Mouse (Mus musculus) lung, embryonic 14.5 days (tissue): ENCODE data around the gene Shank3. TPM values are rescaled to one million over a fixed set of nuclear protein-coding genes. Genes with fewer than 3 reads are reported as not detected.
A peak's percentile ranks its signal among the peaks of the same experiment; 100 is the strongest.

Experiments
- ATAC-seq: fragments of 200-750 bp; cut with Nextera tagmentation; 2 replicates; pipeline ENCODE4 v1.8.0; 2017; ENCODE audit warnings: mild to moderate bottlenecking, moderate TSS enrichment, moderate library complexity; ENCODE audit not compliant: insufficient read depth
- DNase-seq: peaks from one replicate; pipeline ENCODE4 v3.0.0-alpha.2; 2015
- H3K27ac ChIP-seq: fragments of 300-500 bp; sonication (generic); 2 replicates; pipeline ENCODE4 v1.5.1; 2014; ENCODE audit warnings: low read depth, mild to moderate bottlenecking, moderate library complexity
- H3K27me3 ChIP-seq: fragments of 300-500 bp; sonication (generic); 2 replicates; pipeline ENCODE4 v1.6.1; 2014; ENCODE audit warnings: low read length, control low read depth; ENCODE audit not compliant: insufficient read depth
- H3K36me3 ChIP-seq: fragments of 300-500 bp; sonication (generic); 2 replicates; pipeline ENCODE4 v1.6.1; 2014; ENCODE audit warnings: control low read depth; ENCODE audit not compliant: insufficient read depth
- H3K4me1 ChIP-seq: fragments of 300-500 bp; sonication (generic); 2 replicates; pipeline ENCODE4 v1.6.1; 2014; ENCODE audit warnings: antibody characterized with exemption, control low read depth; ENCODE audit not compliant: insufficient read depth
- H3K4me2 ChIP-seq: fragments of 300-500 bp; sonication (generic); 2 replicates; pipeline ENCODE4 v1.6.1; 2014; ENCODE audit warnings: mild to moderate bottlenecking
- H3K4me3 ChIP-seq: fragments of 300-500 bp; sonication (generic); 2 replicates; pipeline ENCODE4 v1.5.1; 2014; ENCODE audit warnings: low read depth, low read length
- H3K9ac ChIP-seq: fragments of 300-500 bp; sonication (generic); 2 replicates; pipeline ENCODE4 v1.6.1; 2014
- H3K9me3 ChIP-seq: fragments of 300-500 bp; sonication (generic); 2 replicates; pipeline ENCODE4 v1.6.1; 2016; ENCODE audit warnings: low read depth, low read length, control low read depth
- CTCF ChIP-seq: IDR thresholded peaks from 2 replicates; pipeline ENCODE4 v1.5.1; 2016; ENCODE audit warnings: antibody characterized with exemption, low read depth
- WGBS: fragments of 180-500 bp; shearing (Covaris S2); extraction: QIAGEN DNeasy Blood & Tissue Kit; methylation state at CpG from one replicate; pipeline ENCODE4 v1.1.7; 2014; 5-methylcytosine and 5-hydroxymethylcytosine counted together
- polyA plus RNA-seq: library from polyadenylated mRNA; unstranded; fragments of >200 nt; fragmentation: Nextera tagmentation; extraction: Ambion mirVana; gene quantifications from 2 replicates; pipeline ENCODE4 v1.2.1, GENCODE M21; 2014

Gene Shank3
- polyA plus RNA-seq, 1 experiment from 2014 or later = 3.9 TPM

DNA sequence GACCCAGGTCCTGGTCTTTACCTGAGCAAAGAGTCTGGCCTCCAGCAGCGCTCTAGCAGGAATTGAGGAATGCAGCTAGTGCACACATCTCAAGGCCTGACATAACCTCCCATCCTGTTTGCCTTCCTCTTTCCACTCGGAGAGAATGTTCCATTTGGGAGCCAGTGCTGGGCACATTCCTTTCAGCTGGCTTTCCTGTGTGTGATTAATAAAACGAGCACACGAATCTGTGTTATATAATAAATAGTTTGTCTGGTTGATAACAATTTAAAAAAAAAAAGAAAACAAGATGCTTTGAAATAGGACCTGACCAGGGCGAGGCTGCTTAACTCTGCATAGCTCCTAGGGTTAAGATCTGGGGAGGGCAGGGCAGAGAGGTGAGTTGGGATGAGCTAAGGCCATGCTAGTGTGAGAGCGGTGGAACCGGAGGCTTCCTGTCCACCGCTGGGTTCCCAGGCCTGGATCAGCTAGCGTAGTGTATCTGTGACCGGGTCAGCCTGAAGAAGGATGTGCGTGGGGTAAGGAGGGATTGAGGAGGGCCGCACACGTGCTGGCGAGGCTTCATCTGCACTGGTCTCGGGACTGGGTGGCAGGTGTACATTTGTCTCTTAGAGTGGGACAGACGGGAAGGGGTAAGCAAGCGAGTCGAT, 28.9 kb downstream of the Shank3 start:
- WGBS = 72% methylated on average over 18 of the region's 18 CpGs
- DNase-seq = no peak

DNA sequence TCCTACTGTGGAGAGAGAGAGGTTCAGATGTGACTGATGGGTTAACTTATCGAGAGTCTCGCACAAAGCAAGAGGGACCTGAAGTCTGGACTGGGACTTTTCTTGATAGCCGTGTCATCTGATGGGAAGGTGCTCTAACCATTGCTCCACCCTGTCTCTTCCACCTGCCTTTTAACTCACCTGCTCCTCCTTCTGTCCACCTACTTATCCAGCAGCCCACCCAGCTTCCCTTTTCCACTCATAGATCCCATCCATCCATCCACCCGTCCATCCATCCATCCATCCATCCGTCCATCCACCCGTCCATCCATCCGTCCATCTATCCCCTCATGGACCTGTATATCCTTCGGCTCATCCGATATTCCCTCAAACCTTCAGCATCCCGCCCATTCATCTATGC, 29.5 kb downstream of the Shank3 start:
- peaks cover 6% of the 10 kb centered on the region; the same call in 1 of the 2 replicates for H3K27me3 ChIP-seq
- WGBS = 90% methylated on average over 10 of the region's 10 CpGs

More for the DNA sequence above, 28.9 kb downstream of the Shank3 start:
- no peak for TF ChIP-seq CTCF
- Histone ChIP-seq H3K36me3 (peaks cover 14% of the 10 kb centered on the region; the same call in 1 of the 2 replicates), H3K9ac (no peak overlapping the region), H3K27ac (no peak overlapping the region), H3K4me3 (no peak overlapping the region), H3K4me1 (no peaks in the 10 kb centered on the region), H3K27me3 (peaks cover 8% of the 10 kb centered on the region; the same call in 1 of the 2 replicates), H3K9me3 (no peaks in the 10 kb centered on the region), H3K4me2 (no peak overlapping the region)
- ATAC-seq = no peak

DNA sequence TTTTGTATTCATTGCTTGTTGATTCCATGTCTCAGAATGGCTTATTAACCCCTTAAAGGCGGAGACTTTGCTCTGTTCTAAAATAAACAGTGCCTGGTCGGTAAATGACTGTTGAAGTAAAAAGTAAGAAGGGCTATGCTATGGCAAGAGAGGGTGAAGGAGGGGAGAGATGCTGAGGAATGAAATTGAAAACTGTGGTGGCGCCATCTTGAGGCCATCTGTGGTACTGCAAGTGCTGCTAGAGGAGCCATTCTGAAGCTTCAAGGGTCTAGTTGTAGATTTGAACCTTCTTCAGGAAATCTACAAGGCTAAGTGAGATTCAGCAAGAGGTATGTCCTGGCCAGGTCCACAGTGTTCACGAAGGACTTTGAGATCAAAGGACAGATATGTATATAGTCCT, 30.9 kb downstream of the Shank3 start:
- ATAC-seq = no peak
- H3K4me1 ChIP-seq = no peaks in the 10 kb centered on the region
- H3K4me3 ChIP-seq = no peak overlapping the region
- no peaks in the 10 kb centered on the region for H3K9me3 ChIP-seq
- no peak overlapping the region for H3K27ac ChIP-seq
- peak; percentile 81 for DNase-seq
- no peaks in the 10 kb centered on the region for H3K27me3 ChIP-seq
- H3K36me3 ChIP-seq = peaks cover 18% of the 10 kb centered on the region; the same call in 1 of the 2 replicates
- no peak overlapping the region for H3K9ac ChIP-seq
- TF ChIP-seq CTCF = peak; percentile 95
- no peak overlapping the region for H3K4me2 ChIP-seq
- WGBS = 11% methylated on average over 4 of the region's 4 CpGs

More for the DNA sequence above, 29.5 kb downstream of the Shank3 start:
- Histone ChIP-seq H3K4me3 (no peak overlapping the region), H3K9me3 (no peaks in the 10 kb centered on the region), H3K27ac (no peak overlapping the region), H3K9ac (no peak overlapping the region), H3K4me1 (no peaks in the 10 kb centered on the region), H3K36me3 (peaks cover 18% of the 10 kb centered on the region; the same call in 1 of the 2 replicates), H3K4me2 (no peak overlapping the region)
- no peak for TF ChIP-seq CTCF
- DNase-seq (no peak), ATAC-seq (no peak)

DNA sequence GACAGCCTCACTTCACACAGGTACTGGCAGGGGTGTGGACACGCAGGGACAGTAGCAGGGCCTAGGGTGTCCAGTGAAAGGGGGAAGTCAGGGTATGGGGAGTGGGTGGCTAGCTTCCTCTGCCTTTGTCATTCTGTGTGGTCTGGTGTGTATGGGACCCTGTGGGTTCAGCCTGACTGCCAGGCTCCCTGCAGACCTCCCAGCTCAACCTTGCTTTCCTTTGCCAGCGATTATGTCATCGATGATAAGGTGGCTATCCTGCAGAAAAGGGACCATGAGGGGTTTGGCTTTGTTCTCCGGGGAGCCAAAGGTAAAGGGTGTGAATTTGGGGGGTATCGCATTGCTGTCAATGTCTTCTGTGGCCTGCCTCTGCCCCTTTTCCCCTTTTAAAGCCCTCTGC, 32.0 kb downstream of the Shank3 start:
- Histone ChIP-seq H3K9ac (no peak overlapping the region), H3K4me1 (no peaks in the 10 kb centered on the region), H3K27ac (no peak overlapping the region), H3K9me3 (no peaks in the 10 kb centered on the region), H3K27me3 (no peaks in the 10 kb centered on the region), H3K4me2 (no peak overlapping the region), H3K4me3 (no peak overlapping the region), H3K36me3 (peaks cover 16% of the 10 kb centered on the region; the same call in 1 of the 2 replicates)
- ATAC-seq (no peak), DNase-seq (no peak)
- WGBS = 89% methylated on average over 5 of the region's 5 CpGs
- TF ChIP-seq CTCF = no peak

DNA sequence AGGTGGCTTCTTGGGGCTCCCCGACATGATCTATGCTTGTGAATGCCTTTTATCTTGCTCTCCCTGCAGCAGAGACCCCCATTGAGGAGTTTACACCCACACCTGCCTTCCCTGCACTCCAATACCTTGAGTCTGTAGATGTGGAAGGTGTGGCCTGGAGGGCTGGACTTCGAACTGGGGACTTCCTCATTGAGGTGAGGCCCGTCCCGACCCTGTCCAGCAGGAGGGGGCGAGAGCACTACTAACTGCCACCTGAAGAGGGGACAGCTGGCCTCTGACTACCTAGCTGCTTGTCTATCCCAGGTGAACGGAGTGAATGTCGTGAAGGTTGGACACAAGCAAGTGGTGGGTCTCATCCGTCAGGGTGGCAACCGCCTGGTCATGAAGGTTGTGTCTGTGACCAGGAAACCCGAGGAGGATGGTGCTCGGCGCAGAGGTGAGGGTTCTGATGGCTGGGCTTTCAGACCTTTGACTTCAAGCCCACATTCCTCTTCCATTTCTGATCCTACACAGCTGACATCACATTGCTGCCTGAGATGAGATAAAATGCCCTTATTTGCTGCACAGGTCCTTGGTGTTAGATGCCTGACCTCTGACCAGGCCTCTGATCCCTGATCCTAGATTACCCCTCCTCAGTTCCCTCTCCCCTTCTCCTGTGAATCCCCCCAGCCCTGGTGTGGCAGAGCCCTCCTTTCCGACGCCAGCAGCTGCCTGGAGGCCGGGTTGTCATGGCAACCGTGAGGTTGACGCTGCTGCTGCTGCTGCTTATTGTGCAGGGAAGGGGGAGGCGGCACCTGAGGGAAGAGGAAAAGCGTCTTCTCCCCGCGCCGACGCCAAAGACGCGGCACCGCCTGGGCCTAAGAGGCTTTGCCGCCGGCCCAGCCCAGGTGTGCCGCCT, 32.9 kb downstream of the Shank3 start:
- no peaks in the 10 kb centered on the region for H3K9me3 ChIP-seq
- DNase-seq (peak; percentile 64), ATAC-seq (no peak)
- peak overlapping the region; percentile 26; the same call in 1 of the 2 replicates for H3K4me2 ChIP-seq
- H3K27ac ChIP-seq = no peak overlapping the region
- H3K4me3 ChIP-seq = no peak overlapping the region
- no peak overlapping the region for H3K9ac ChIP-seq
- H3K36me3 ChIP-seq = peaks cover 16% of the 10 kb centered on the region; the same call in 1 of the 2 replicates
- WGBS = 34% methylated on average over 29 of the region's 29 CpGs
- no peaks in the 10 kb centered on the region for H3K4me1 ChIP-seq
- no peak for TF ChIP-seq CTCF
- H3K27me3 ChIP-seq = no peaks in the 10 kb centered on the region

DNA sequence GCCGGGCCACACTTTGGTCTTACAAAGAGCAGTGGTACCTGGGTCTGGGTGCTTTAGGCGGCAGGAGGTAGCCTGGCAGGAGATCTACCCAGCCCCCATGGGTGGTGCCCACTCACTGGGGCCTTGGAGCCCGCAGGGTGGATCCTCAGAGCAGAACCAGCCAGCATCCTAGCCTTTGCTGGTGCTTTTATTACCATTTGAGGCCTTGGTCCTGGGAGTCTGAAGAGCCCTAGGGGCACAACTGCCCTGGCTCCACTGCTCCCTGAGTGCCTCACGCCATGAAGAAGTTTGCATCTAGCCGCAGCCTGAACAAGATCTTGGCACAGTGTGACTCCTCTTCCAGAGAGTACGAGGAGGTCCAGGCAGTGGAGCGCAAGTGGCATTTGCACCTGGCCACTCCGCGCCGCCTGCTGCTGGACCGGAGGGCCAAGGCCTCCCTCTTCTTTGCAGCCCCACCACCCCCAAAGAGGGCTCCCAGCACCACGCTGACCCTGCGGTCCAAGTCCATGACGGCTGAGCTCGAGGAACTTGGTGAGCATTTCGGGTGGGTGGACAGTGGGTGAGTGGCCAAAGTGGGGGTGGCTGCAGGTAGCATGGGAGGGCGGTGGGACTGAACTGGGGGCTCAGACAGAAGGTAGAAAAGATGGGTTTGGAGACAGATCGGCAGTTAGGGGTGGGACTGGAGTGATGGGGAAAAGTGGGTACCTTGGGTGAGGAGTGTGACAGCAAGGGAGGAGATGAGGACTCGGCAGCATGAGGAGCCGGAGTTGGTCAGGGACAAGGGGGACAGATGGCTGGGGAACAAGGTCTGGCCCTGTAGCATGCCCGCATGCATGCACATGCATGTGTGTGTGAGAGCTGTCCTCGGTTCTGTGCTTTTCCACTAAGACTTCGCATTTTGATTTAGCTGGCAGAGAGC, 33.8 kb downstream of the Shank3 start:
- ATAC-seq (no peak), DNase-seq (no peak)
- H3K9ac ChIP-seq = no peak overlapping the region
- H3K4me2 ChIP-seq = peak overlapping the region; percentile 26; the same call in 1 of the 2 replicates
- no peaks in the 10 kb centered on the region for H3K4me1 ChIP-seq
- no peak overlapping the region for H3K27ac ChIP-seq
- no peaks in the 10 kb centered on the region for H3K27me3 ChIP-seq
- TF ChIP-seq CTCF = no peak
- no peak overlapping the region for H3K4me3 ChIP-seq
- whole genome bisulfite sequencing = 74% methylated on average over 23 of the region's 23 CpGs
- H3K36me3 ChIP-seq = peaks cover 16% of the 10 kb centered on the region; the same call in 1 of the 2 replicates
- no peaks in the 10 kb centered on the region for H3K9me3 ChIP-seq
